Mouse (Mus musculus): Measurements from ENCODE around the gene Hus1b.

Gene Hus1b

GRCm38 (mm10) chr13:30947540-30947939 is at the start of gene Hus1b:
Hus1b (minus strand) TSS chr13:30947759.
- no peak for DNase-seq

DNA sequence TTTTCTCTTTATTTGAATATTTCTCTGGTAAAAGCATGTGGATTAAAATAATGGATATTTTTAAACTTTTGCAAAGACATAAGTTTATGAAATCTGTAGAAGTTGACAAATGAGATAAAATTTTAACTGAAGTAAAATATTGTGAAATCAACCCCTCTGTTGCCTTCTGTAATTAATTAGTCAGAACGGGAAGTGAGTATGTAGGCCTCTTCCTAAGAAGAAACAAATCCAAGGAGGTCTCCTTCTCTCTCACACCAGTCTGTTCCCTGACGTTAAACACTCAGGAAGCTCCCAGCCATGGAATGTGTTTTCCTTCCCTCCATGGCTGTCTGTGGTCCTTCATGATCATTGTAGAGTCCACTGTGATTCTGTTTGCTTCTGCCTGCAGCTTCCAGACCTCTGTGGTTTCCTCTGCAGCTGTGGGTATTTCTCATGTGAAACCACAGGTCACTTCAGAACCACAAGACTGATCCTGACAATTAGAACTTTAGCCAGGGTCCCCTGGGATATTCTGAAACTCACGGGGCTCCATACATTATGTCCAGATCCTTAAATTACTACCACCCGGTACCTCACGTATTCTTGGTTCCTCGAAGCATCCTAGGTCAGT is 46.8 kb upstream of the Hus1b start:
- no peak for DNase-seq

DNA sequence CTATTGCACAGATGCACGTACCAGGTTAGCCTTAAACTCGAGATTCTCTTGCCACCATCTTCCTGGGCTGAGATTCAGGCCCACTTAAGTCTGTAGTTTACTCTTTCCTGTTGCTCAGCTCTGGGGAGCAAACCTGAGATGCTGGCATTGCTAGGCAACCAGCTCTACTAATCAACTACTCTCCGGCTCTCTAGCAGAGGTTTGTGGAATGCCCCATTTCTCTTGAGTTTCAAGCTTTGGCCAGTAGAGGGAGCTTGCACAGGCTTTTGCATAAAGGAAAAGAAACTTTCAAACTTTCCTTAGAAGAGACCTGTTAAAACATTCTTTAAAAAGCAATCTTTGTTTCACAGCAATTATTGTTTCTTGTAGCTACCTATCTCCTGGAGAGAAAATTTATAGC is 46.3 kb upstream of the Hus1b start:
- peak; percentile 57 to 58 for DNase-seq

- DNase-seq = peak in 1 of 2 experiments; percentile 24
These were observed 42.7 kb upstream of the Hus1b start for GRCm38 (mm10) chr13:30990233-30990632.

DNA sequence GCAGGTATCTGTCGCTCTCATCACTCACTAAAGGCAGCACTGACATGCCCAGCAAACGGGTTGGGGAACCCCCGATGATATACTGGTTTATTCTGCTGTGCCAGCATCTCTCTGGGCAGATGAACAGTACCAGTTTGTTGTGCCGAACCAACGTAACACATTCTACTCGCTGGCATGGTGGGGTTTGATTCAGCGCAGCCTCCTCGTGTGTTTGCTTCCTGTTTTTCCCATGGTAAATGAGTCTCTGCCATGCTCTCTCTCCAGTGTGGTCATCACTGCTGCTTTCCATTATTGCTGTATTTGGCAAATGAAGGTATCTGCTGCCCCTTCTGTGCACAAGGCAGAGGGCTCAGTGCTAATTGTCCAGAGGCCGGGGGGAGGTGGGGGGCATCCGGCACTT is 42.2 kb upstream of the Hus1b start:
- no peak for DNase-seq

- DNase-seq = no peak
These were observed 40.1 kb upstream of the Hus1b start for GRCm38 (mm10) chr13:30987686-30988085.

GRCm38 (mm10) chr13:30986934-30987455 is 39.4 kb upstream of the Hus1b start:
- no peak for DNase-seq

GRCm38 (mm10) chr13:30985598-30986466 is 38.3 kb upstream of the Hus1b start:
- peak; percentile 58 to 70 for DNase-seq

GRCm38 (mm10) chr13:30985275-30985597 is 37.7 kb upstream of the Hus1b start:
- no peak for DNase-seq

- peak; percentile 53 to 66 for DNase-seq
These were observed 34.1 kb upstream of the Hus1b start for GRCm38 (mm10) chr13:30981666-30982065.

- no peak for DNase-seq
These were observed 30.7 kb upstream of the Hus1b start for GRCm38 (mm10) chr13:30978224-30978623.

DNA sequence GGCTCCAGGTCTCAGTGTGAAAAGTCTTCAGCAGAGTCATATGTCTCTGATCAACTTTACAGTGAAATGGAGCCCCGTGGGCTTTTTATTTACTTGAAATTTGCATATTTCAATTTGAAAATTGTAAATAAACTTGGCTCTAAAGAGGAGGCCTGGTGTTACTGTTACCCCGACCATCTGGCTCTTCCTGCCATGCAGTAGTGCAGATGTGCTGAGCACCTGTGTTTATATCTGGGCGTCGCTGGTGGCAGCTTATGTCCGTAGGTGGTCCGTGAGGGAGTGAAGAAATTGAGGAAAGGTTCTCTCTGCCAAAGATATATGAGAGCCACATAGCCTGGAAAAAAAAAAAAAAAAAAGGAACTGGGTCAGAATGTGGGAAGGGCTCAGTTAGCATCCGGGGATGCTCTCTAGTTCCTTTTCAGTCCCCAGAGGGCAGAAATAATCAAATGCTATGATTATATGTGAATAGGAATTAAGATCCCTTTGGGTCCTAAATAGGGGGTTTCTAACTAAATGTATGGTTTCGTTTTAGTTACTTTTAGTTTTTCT is 29.1 kb upstream of the Hus1b start:
- DNase-seq = no peak

DNA sequence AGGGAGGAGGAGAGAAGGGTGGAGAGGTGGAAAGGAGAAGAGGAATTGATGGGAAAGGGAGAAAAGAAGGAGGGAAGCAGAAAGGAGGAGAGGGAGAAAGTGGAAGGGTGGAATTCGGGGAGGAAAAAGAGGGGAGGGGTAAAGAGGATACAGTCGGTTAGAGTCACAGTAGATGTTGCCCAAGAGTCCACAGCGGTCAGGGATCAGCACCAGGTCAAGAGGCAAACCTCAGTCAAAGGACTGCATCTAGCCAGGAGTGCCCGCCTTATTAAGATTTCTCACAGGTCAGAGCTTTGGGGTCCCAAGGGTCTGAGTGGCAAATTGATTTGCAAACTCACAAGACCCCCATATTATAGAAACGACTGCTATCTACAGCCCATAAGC is 26.7 kb upstream of the Hus1b start:
- no peak for DNase-seq

- DNase-seq = peak; percentile 88 to 92
These were observed 26.1 kb upstream of the Hus1b start, which contains the start of the genes Exoc2 and Gm5447 for GRCm38 (mm10) chr13:30973501-30974246. Exoc2 (minus strand) TSS chr13:30974093. Gm5447 (plus strand) TSS chr13:30974204.

GRCm38 (mm10) chr13:30972102-30972501 is 24.5 kb upstream of the Hus1b start:
- no peak for DNase-seq

GRCm38 (mm10) chr13:30971047-30971446 is 23.5 kb upstream of the Hus1b start:
- no peak for DNase-seq

DNA sequence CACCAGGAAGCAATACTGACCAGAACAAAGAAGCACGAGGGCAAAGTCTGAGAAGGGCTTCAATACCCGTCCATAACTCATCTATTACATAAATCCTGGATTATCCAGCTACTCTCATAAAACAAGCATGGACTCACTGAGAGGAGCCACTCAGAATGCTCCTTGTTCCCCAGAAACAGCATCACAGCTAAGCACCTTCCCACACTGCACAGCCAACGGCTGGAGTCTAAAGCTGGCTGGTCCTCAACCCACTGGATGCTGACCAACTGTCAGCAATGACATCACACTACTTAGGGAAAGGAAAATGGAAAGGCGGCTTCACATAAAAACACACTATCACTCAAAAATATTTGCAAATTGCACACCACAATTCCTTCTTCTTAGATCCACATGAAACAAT is 20.8 kb upstream of the Hus1b start:
- no peak for DNase-seq

DNA sequence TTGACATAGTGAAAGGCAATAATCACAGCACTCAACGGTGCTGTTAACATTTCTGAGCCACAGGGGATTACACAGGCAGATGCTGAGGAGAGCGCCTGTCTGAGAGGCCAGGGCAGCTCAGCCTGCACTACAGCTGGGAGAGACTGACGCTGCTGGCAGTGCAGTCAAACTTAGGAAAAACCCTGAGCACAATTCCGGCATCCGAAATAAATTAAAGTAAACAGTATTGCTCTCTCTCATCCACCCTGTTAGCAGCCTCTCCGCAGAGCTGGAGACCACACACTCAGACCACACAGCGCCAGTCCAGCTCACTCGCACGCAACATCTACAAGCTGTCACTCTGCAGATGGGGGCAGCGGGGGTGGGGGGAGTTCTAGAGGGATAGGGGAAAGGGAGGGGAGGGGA is 18.9 kb upstream of the Hus1b start:
- peak; percentile 62 to 71 for DNase-seq

GRCm38 (mm10) chr13:30961932-30962331 is 14.4 kb upstream of the Hus1b start:
- DNase-seq = no peak

- no peak for DNase-seq
These were observed 13.2 kb upstream of the Hus1b start for GRCm38 (mm10) chr13:30960714-30961113.

- no peak for DNase-seq
These were observed 6.0 kb upstream of the Hus1b start for GRCm38 (mm10) chr13:30953580-30953979.

- DNase-seq = no peak
These were observed 4.5 kb upstream of the Hus1b start for GRCm38 (mm10) chr13:30952044-30952443.

GRCm38 (mm10) chr13:30949181-30949580 is 1.6 kb upstream of the Hus1b start:
- no peak for DNase-seq

Data from kidney, postnatal 4 days (tissue).